Mouse (Mus musculus): Measurements from ENCODE around the gene Senp6.

The Senp6 gene

GRCm38 (mm10) chr9:80171241-80171640 lies 104.5 kb downstream of the Senp6 start:
- DNase-seq (ENCODE audit: low read depth, low spot score), result no peak

- no peak for DNase-seq (ENCODE audit: low read depth, low spot score)
These were observed 105.9 kb downstream of the Senp6 start for GRCm38 (mm10) chr9:80172396-80173222.

GRCm38 (mm10) chr9:80173629-80174028 lies 106.9 kb downstream of the Senp6 start:
- no peak for DNase-seq (ENCODE audit: low read depth, low spot score)

- DNase-seq (ENCODE audit: low read depth, low spot score), result no peak
These were observed 110.2 kb downstream of the Senp6 start for GRCm38 (mm10) chr9:80176696-80177478.

- no peak for DNase-seq (ENCODE audit: low read depth, low spot score)
These were observed 112.0 kb downstream of the Senp6 start for GRCm38 (mm10) chr9:80178670-80179069.

GRCm38 (mm10) chr9:80179688-80180087 lies 113.0 kb downstream of the Senp6 start:
- DNase-seq (ENCODE audit: low read depth, low spot score), result no peak

GRCm38 (mm10) chr9:80180771-80181170 lies 114.1 kb downstream of the Senp6 start:
- no peak for DNase-seq (ENCODE audit: low read depth, low spot score)

- no peak for DNase-seq (ENCODE audit: low read depth, low spot score)
These were observed 115.0 kb downstream of the Senp6 start for GRCm38 (mm10) chr9:80181692-80182091.

GRCm38 (mm10) chr9:80184138-80184537 lies 117.4 kb downstream of the Senp6 start:
- DNase-seq (ENCODE audit: low read depth, low spot score), result no peak

GRCm38 (mm10) chr9:80185737-80186136 lies 119.0 kb downstream of the Senp6 start:
- DNase-seq (ENCODE audit: low read depth, low spot score), result no peak

GRCm38 (mm10) chr9:80186693-80187092 lies 120.0 kb downstream of the Senp6 start:
- DNase-seq (ENCODE audit: low read depth, low spot score), result no peak

- no peak for DNase-seq (ENCODE audit: low read depth, low spot score)
These were observed 121.7 kb downstream of the Senp6 start for GRCm38 (mm10) chr9:80188324-80188893.

- DNase-seq (ENCODE audit: low read depth, low spot score), result no peak
These were observed 124.5 kb downstream of the Senp6 start for GRCm38 (mm10) chr9:80191240-80191639.

- DNase-seq (ENCODE audit: low read depth, low spot score), result no peak
These were observed 125.6 kb downstream of the Senp6 start for GRCm38 (mm10) chr9:80192324-80192723.

- no peak for DNase-seq (ENCODE audit: low read depth, low spot score)
These were observed 127.7 kb downstream of the Senp6 start for GRCm38 (mm10) chr9:80194446-80194845.

Measured in brain, embryonic 18.5 days (tissue).